Comparison of ENCODE assay signal across 8 mouse cellular contexts in genomic region chr14:52279747-52280120, GRCm38 (mm10). TPM values are rescaled to one million over a fixed set of nuclear protein-coding genes. Genes with fewer than 3 reads are reported as not detected.
A peak's percentile ranks its signal among the peaks of the same experiment; 100 is the strongest.
DNase-seq lines count a peak whose midpoint lies in the region; ATAC-seq and TF ChIP-seq lines count a peak whose summit lies in the region.

No protein-coding gene starts in this region.

- H3K4me3 ChIP-seq in layer of hippocampus, adult 2 months: peak overlapping the region; percentile 93
- peak overlapping the region; percentile 75 for H3K4me3 ChIP-seq in embryonic facial prominence, embryonic 10.5 days
- H3K4me3 ChIP-seq in intestine, embryonic 15.5 days (replicated peaks): peak overlapping the region; percentile 77
- peak overlapping the region; percentile 88 for H3K4me3 ChIP-seq in neural tube, embryonic 12.5 days

- intact Hi-C loops in left cerebral cortex, postnatal 36 days (cut with DNase I): loop anchor here (1.0 to 2.0 kb wide), 3 partner anchors 22 to 37 kb away; partner anchors contain the start of genes Chd8 and Mettl3

- no peak for DNase-seq in layer of hippocampus, adult 2 months (ENCODE audit: low spot score in 2 of 2)
- DNase-seq in layer of hippocampus, postnatal 10 days (ENCODE audit: low spot score in 2 of 2): no peak
- DNase-seq in embryonic facial prominence, embryonic 10.5 days (ENCODE audit: low spot score): no peak
- no peak for DNase-seq in left cerebral cortex, postnatal 36 days (ENCODE audit: low spot score in 2 of 2)
- no peak for DNase-seq in thymus, postnatal 14 days

- TF ChIP-seq CTCF in layer of hippocampus, adult 2 months (conservative IDR thresholded peaks at IDR 0.05): no peak

- no peaks in the 10 kb centered on the region for H3K27me3 ChIP-seq in embryonic facial prominence, embryonic 10.5 days (replicated peaks; ENCODE audit: low read depth, poor library complexity, severe bottlenecking)
- H3K27me3 ChIP-seq in intestine, embryonic 15.5 days (replicated peaks): no peaks in the 10 kb centered on the region
- H3K27me3 ChIP-seq in neural tube, embryonic 12.5 days (replicated peaks): no peaks in the 10 kb centered on the region

- ATAC-seq in intestine, embryonic 15.5 days: no peak; the same call in 1 of the 2 replicates
- ATAC-seq in neural tube, embryonic 12.5 days (ENCODE audit: low FRiP score, low read depth): peak; percentile 66
- no peak for ATAC-seq in megakaryocyte-erythroid progenitor cell, adult 5-6 weeks (replicated peaks; ENCODE audit: low FRiP score, low TSS enrichment, poor library complexity, severe bottlenecking)

- H3K36me3 ChIP-seq in embryonic facial prominence, embryonic 10.5 days (replicated peaks): peaks cover 21% of the 10 kb centered on the region
- no peaks in the 10 kb centered on the region for H3K36me3 ChIP-seq in intestine, embryonic 15.5 days
- H3K36me3 ChIP-seq in neural tube, embryonic 12.5 days: peaks cover 12% of the 10 kb centered on the region

- H3K4me1 ChIP-seq in embryonic facial prominence, embryonic 10.5 days: peaks cover 17% of the 10 kb centered on the region
- H3K4me1 ChIP-seq in intestine, embryonic 15.5 days (replicated peaks): 0 out of 2 replicates have a peak, but pooled peaks cover 3% of the 10 kb centered on the region
- H3K4me1 ChIP-seq in neural tube, embryonic 12.5 days: peaks cover 7% of the 10 kb centered on the region

- H3K27ac ChIP-seq in layer of hippocampus, adult 2 months: peak overlapping the region; percentile 90
- peak overlapping the region; percentile 87 for H3K27ac ChIP-seq in embryonic facial prominence, embryonic 10.5 days (replicated peaks)
- H3K27ac ChIP-seq in intestine, embryonic 15.5 days: peak overlapping the region; percentile 89
- peak overlapping the region; percentile 68 for H3K27ac ChIP-seq in neural tube, embryonic 12.5 days

- H3K4me2 ChIP-seq in intestine, embryonic 15.5 days (replicated peaks): peak overlapping the region; percentile 67
- H3K4me2 ChIP-seq in neural tube, embryonic 12.5 days (replicated peaks): peak overlapping the region; percentile 73

- H3K9ac ChIP-seq in intestine, embryonic 15.5 days: peak overlapping the region; percentile 87
- peak overlapping the region; percentile 88 for H3K9ac ChIP-seq in neural tube, embryonic 12.5 days

- under 1% methylated on average over 21 of the region's 21 CpGs for WGBS in embryonic facial prominence, embryonic 10.5 days
- WGBS in intestine, embryonic 15.5 days: under 1% methylated on average over 21 of the region's 21 CpGs
- WGBS in neural tube, embryonic 12.5 days: 1% methylated on average over 21 of the region's 21 CpGs

- no peaks in the 10 kb centered on the region for H3K9me3 ChIP-seq in embryonic facial prominence, embryonic 10.5 days
- H3K9me3 ChIP-seq in intestine, embryonic 15.5 days: no peaks in the 10 kb centered on the region
- H3K9me3 ChIP-seq in neural tube, embryonic 12.5 days: no peaks in the 10 kb centered on the region

RNA-seq across cellular contexts. Expression of gene Rab2b, which starts 0.4 kb away (rescaled TPM):
- 10 to 100 TPM; 35.4 to 36.2 TPM for total RNA-seq in layer of hippocampus, adult 2 months (2021)
- total RNA-seq in layer of hippocampus, postnatal 10 days (2021): 10 to 100 TPM; 39.7 to 41.2 TPM
- polyA plus RNA-seq in embryonic facial prominence, embryonic 10.5 days (2016; fragmentation: Nextera tagmentation; extraction: Ambion mirVana): 22.7 and 25.8 TPM in 2 replicates
- 13.7 and 16.0 TPM in 2 replicates for polyA plus RNA-seq in intestine, embryonic 15.5 days (2015; fragmentation: Nextera tagmentation; extraction: Ambion mirVana)
- polyA plus RNA-seq in neural tube, embryonic 12.5 days (2016; fragmentation: Nextera tagmentation; extraction: Ambion mirVana): 43.7 and 52.9 TPM in 2 replicates
- 10 to 100 TPM; 35.9 to 36.2 TPM for total RNA-seq in left cerebral cortex, postnatal 36 days (2021)
- total RNA-seq in megakaryocyte-erythroid progenitor cell, adult 5-6 weeks (2014; fragmentation: Nextera tagmentation): 5.3 and 6.9 TPM in 2 replicates
- total RNA-seq in megakaryocyte-erythroid progenitor cell, adult 5-6 weeks (2017): 4.8 and 14.1 TPM in 2 replicates

RNA-seq across cellular contexts. Expression of gene Tox4, which starts 0.8 kb away (rescaled TPM):
- total RNA-seq in layer of hippocampus, adult 2 months (2021): 10 to 100 TPM; 63.9 to 66.0 TPM
- total RNA-seq in layer of hippocampus, postnatal 10 days (2021): 10 to 100 TPM; 51.7 to 54.9 TPM
- polyA plus RNA-seq in embryonic facial prominence, embryonic 10.5 days (2016; fragmentation: Nextera tagmentation; extraction: Ambion mirVana): 53.5 and 60.7 TPM in 2 replicates
- polyA plus RNA-seq in intestine, embryonic 15.5 days (2015; fragmentation: Nextera tagmentation; extraction: Ambion mirVana): 36.0 and 36.1 TPM in 2 replicates
- polyA plus RNA-seq in neural tube, embryonic 12.5 days (2016; fragmentation: Nextera tagmentation; extraction: Ambion mirVana): 51.8 and 56.6 TPM in 2 replicates
- total RNA-seq in left cerebral cortex, postnatal 36 days (2021): 10 to 100 TPM; 58.6 to 68.3 TPM
- total RNA-seq in megakaryocyte-erythroid progenitor cell, adult 5-6 weeks (2014; fragmentation: Nextera tagmentation): 24.9 and 26.9 TPM in 2 replicates
- 29.7 and 32.5 TPM in 2 replicates for total RNA-seq in megakaryocyte-erythroid progenitor cell, adult 5-6 weeks (2017)

RNA-seq across cellular contexts. Expression of gene Chd8, which starts 22.2 kb away (rescaled TPM):
- total RNA-seq in layer of hippocampus, adult 2 months (2021): 100 to 1,000 TPM; 126 to 138 TPM
- total RNA-seq in layer of hippocampus, postnatal 10 days (2021): 100 to 1,000 TPM; 119 to 131 TPM
- 51.2 and 51.7 TPM in 2 replicates for polyA plus RNA-seq in embryonic facial prominence, embryonic 10.5 days (2016; fragmentation: Nextera tagmentation; extraction: Ambion mirVana)
- 23.9 and 27.1 TPM in 2 replicates for polyA plus RNA-seq in intestine, embryonic 15.5 days (2015; fragmentation: Nextera tagmentation; extraction: Ambion mirVana)
- 46.0 and 48.6 TPM in 2 replicates for polyA plus RNA-seq in neural tube, embryonic 12.5 days (2016; fragmentation: Nextera tagmentation; extraction: Ambion mirVana)
- 100 to 1,000 TPM in 1 of 2 experiments, 10 to 100 TPM in 1; 99.3 to 148 TPM for total RNA-seq in left cerebral cortex, postnatal 36 days (2021)
- total RNA-seq in megakaryocyte-erythroid progenitor cell, adult 5-6 weeks (2014; fragmentation: Nextera tagmentation): 108 and 137 TPM in 2 replicates
- total RNA-seq in megakaryocyte-erythroid progenitor cell, adult 5-6 weeks (2017): 52.5 and 86.4 TPM in 2 replicates

RNA-seq across cellular contexts. Expression of gene Mettl3, which starts 25.2 kb away (rescaled TPM):
- total RNA-seq in layer of hippocampus, adult 2 months (2021): 10 to 100 TPM; 43.7 to 47.9 TPM
- 10 to 100 TPM; 34.6 to 39.3 TPM for total RNA-seq in layer of hippocampus, postnatal 10 days (2021)
- 55.4 and 64.0 TPM in 2 replicates for polyA plus RNA-seq in embryonic facial prominence, embryonic 10.5 days (2016; fragmentation: Nextera tagmentation; extraction: Ambion mirVana)
- polyA plus RNA-seq in intestine, embryonic 15.5 days (2015; fragmentation: Nextera tagmentation; extraction: Ambion mirVana): 37.6 and 41.1 TPM in 2 replicates
- 58.7 and 58.8 TPM in 2 replicates for polyA plus RNA-seq in neural tube, embryonic 12.5 days (2016; fragmentation: Nextera tagmentation; extraction: Ambion mirVana)
- 10 to 100 TPM; 26.4 to 49.8 TPM for total RNA-seq in left cerebral cortex, postnatal 36 days (2021)
- total RNA-seq in megakaryocyte-erythroid progenitor cell, adult 5-6 weeks (2014; fragmentation: Nextera tagmentation): 99.9 and 106 TPM in 2 replicates
- 80.9 and 82.8 TPM in 2 replicates for total RNA-seq in megakaryocyte-erythroid progenitor cell, adult 5-6 weeks (2017)

RNA-seq across cellular contexts. Expression of gene Sall2, which starts 48.8 kb away (rescaled TPM):
- 10 to 100 TPM; 44.5 to 45.3 TPM for total RNA-seq in layer of hippocampus, adult 2 months (2021)
- 10 to 100 TPM; 45.0 to 47.0 TPM for total RNA-seq in layer of hippocampus, postnatal 10 days (2021)
- polyA plus RNA-seq in embryonic facial prominence, embryonic 10.5 days (2016; fragmentation: Nextera tagmentation; extraction: Ambion mirVana): 50.3 and 51.9 TPM in 2 replicates
- polyA plus RNA-seq in intestine, embryonic 15.5 days (2015; fragmentation: Nextera tagmentation; extraction: Ambion mirVana): 9.2 and 10.2 TPM in 2 replicates
- 55.8 and 57.3 TPM in 2 replicates for polyA plus RNA-seq in neural tube, embryonic 12.5 days (2016; fragmentation: Nextera tagmentation; extraction: Ambion mirVana)
- 10 to 100 TPM; 29.1 to 32.9 TPM for total RNA-seq in left cerebral cortex, postnatal 36 days (2021)
- total RNA-seq in megakaryocyte-erythroid progenitor cell, adult 5-6 weeks (2014; fragmentation: Nextera tagmentation): 0.54 and 1.5 TPM in 2 replicates
- total RNA-seq in megakaryocyte-erythroid progenitor cell, adult 5-6 weeks (2017): 1.4 TPM in 1 of 2 replicates, not detected in the other
